Mouse (Mus musculus) limb, embryonic 12.5 days (tissue): ENCODE data around the gene Dlg5. TPM values are rescaled to one million over a fixed set of nuclear protein-coding genes. Genes with fewer than 3 reads are reported as not detected.
A peak's percentile ranks its signal among the peaks of the same experiment; 100 is the strongest.

Source experiments
- ATAC-seq: fragments of 200-750 bp; cut with Nextera tagmentation; 2 replicates; pipeline ENCODE4 v1.8.0; 2017; ENCODE audit warnings: low read depth, moderate TSS enrichment; ENCODE audit not compliant: insufficient number of reproducible peaks, insufficient read depth, low FRiP score, low TSS enrichment
- H3K27ac ChIP-seq: fragments of 300-500 bp; sonication (generic); 2 replicates; pipeline ENCODE4 v1.5.1; 2016; ENCODE audit warnings: mild to moderate bottlenecking, moderate library complexity
- H3K27me3 ChIP-seq: fragments of 300-500 bp; sonication (generic); 2 replicates; pipeline ENCODE4 v1.6.1; 2016; ENCODE audit warnings: mild to moderate bottlenecking, moderate library complexity
- H3K36me3 ChIP-seq: fragments of 300-500 bp; sonication (generic); 2 replicates; pipeline ENCODE4 v1.6.1; 2016; ENCODE audit warnings: mild to moderate bottlenecking, moderate library complexity
- H3K4me1 ChIP-seq: fragments of 300-500 bp; sonication (generic); replicated peaks from 2 replicates; pipeline ENCODE4 v1.6.1; 2016
- H3K4me2 ChIP-seq: fragments of 300-500 bp; sonication (generic); 2 replicates; pipeline ENCODE4 v1.6.1; 2016; ENCODE audit warnings: mild to moderate bottlenecking, moderate library complexity
- H3K4me3 ChIP-seq: fragments of 300-500 bp; sonication (generic); replicated peaks from 2 replicates; pipeline ENCODE4 v1.5.1; 2016; ENCODE audit warnings: mild to moderate bottlenecking
- H3K9ac ChIP-seq: fragments of 300-500 bp; sonication (generic); replicated peaks from 2 replicates; pipeline ENCODE4 v1.6.1; 2016; ENCODE audit warnings: mild to moderate bottlenecking, moderate library complexity
- H3K9me3 ChIP-seq: fragments of 300-500 bp; sonication (generic); 2 replicates; pipeline ENCODE4 v1.6.1; 2016; ENCODE audit warnings: mild to moderate bottlenecking, moderate library complexity
- WGBS: fragments of 180-500 bp; shearing (Covaris S2); methylation state at CpG from one replicate; pipeline ENCODE4 v1.1.7; 2016; 5-methylcytosine and 5-hydroxymethylcytosine counted together
- polyA plus RNA-seq: library from polyadenylated mRNA; unstranded; fragments of >200 nt; fragmentation: Nextera tagmentation; extraction: Ambion mirVana; gene quantifications from 2 replicates; pipeline ENCODE4 v1.2.1, GENCODE M21; 2016

Gene Dlg5
- 31.2 and 34.8 TPM in 2 replicates for polyA plus RNA-seq

DNA sequence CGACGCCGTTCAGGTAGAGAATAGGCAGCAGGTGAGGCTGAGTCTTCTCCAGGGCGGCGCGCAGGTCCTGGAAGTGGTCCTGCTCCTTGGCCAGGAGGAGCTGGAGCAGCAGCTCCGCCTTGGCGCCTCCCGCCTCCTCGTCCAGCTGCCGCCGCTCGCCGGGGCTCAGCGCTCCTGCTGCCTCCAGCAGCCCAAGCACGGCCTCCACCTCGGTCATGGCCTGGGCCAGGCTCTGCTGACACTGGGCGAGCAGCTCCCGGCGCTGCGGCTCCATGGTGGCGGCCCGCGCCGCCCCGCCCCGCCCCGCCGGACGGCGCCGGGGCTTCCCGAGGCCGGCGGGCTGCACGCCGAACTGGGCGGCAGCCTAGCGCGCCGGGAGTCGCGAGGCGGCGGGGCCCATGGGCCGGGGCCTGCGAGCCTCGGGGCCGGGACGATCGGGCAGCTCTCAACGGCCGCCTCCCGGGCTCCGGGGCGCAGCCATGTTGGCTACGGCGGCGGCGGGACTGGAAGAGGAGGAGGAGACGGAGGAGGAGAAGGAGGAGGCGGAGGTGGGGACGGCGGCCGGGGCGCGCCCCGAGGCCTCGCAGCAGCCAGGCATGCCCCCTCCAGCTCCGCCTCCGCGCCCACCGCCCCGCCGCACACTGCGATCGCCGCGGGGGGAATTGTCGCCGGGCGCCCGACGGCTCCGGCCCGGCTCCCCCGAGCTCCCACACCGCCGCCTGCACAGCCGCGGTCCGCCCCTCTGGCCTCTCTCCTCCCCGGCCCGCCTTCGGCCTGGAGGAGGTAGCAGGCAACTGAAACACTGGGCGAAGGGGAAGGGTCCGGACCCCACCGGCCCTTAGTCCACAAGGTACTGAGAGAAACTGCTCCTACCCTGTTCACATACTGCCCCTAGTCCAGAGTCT is at the start of gene Dlg5:
Gene Dlg5, minus strand, starts transcription at position 744 of the 905 bp plus-strand sequence.
- no peaks in the 10 kb centered on the region for H3K27me3 ChIP-seq
- peak within 1 kb of the TSS; percentile 97 for H3K9ac ChIP-seq
- no peaks in the 10 kb centered on the region for H3K9me3 ChIP-seq
- H3K4me2 ChIP-seq, result peak within 1 kb of the TSS; percentile 89
- peak within 1 kb of the TSS; percentile 92 for H3K4me3 ChIP-seq
- ATAC-seq, result peak; percentile 81
- under 1% methylated on average over 88 of the region's 98 CpGs for WGBS
- peak within 1 kb of the TSS; percentile 98 for H3K27ac ChIP-seq
- H3K36me3 ChIP-seq, result peaks cover 21% of the 10 kb centered on the region
- H3K4me1 ChIP-seq, result peaks cover 61% of the 10 kb centered on the region

- ATAC-seq, result no peak
- H3K4me1 ChIP-seq, result no peaks in the 10 kb centered on the region
- whole genome bisulfite sequencing, result 83% methylated on average over 5 of the region's 5 CpGs
Observed at GRCm38 (mm10) chr14:24293631-24294030, 47.9 kb upstream of the Dlg5 start.

GRCm38 (mm10) chr14:24292914-24293313 is 47.2 kb upstream of the Dlg5 start, which contains the start of gene E330034G19Rik:
Gene E330034G19Rik, plus strand, starts transcription at chr14:24293214.
- Histone ChIP-seq H3K27me3 (no peaks in the 10 kb centered on the region), H3K27ac (no peak within 1 kb of the TSS), H3K9me3 (no peaks in the 10 kb centered on the region), H3K4me1 (no peaks in the 10 kb centered on the region), H3K36me3 (no peaks in the 10 kb centered on the region), H3K4me3 (no peak within 1 kb of the TSS), H3K9ac (no peak within 1 kb of the TSS), H3K4me2 (no peak within 1 kb of the TSS)
- WGBS, result 66% methylated on average over 3 of the region's 3 CpGs
- ATAC-seq, result no peak

More at GRCm38 (mm10) chr14:24293631-24294030, 47.9 kb upstream of the Dlg5 start:
- H3K4me3 ChIP-seq, result no peak overlapping the region
- H3K9me3 ChIP-seq, result no peaks in the 10 kb centered on the region
- no peaks in the 10 kb centered on the region for H3K36me3 ChIP-seq
- no peak overlapping the region for H3K4me2 ChIP-seq
- H3K27me3 ChIP-seq, result no peaks in the 10 kb centered on the region
- no peak overlapping the region for H3K27ac ChIP-seq
- no peak overlapping the region for H3K9ac ChIP-seq

GRCm38 (mm10) chr14:24290726-24291125 is 45.0 kb upstream of the Dlg5 start:
- no peak overlapping the region for H3K4me2 ChIP-seq
- H3K4me3 ChIP-seq, result no peak overlapping the region
- H3K27ac ChIP-seq, result no peak overlapping the region
- H3K27me3 ChIP-seq, result no peaks in the 10 kb centered on the region; the same call in 1 of the 2 replicates
- no peaks in the 10 kb centered on the region for H3K4me1 ChIP-seq
- no peak overlapping the region for H3K9ac ChIP-seq
- H3K36me3 ChIP-seq, result no peaks in the 10 kb centered on the region
- no peaks in the 10 kb centered on the region for H3K9me3 ChIP-seq
- ATAC-seq, result no peak

GRCm38 (mm10) chr14:24286136-24286535 is 40.4 kb upstream of the Dlg5 start:
- ATAC-seq, result no peak
- Histone ChIP-seq H3K36me3 (no peaks in the 10 kb centered on the region), H3K27ac (no peak overlapping the region), H3K27me3 (no peaks in the 10 kb centered on the region; the same call in 1 of the 2 replicates), H3K9ac (no peak overlapping the region), H3K9me3 (no peaks in the 10 kb centered on the region), H3K4me2 (no peak overlapping the region), H3K4me1 (no peaks in the 10 kb centered on the region), H3K4me3 (no peak overlapping the region)
- 74% methylated on average over 4 of the region's 4 CpGs for WGBS

DNA sequence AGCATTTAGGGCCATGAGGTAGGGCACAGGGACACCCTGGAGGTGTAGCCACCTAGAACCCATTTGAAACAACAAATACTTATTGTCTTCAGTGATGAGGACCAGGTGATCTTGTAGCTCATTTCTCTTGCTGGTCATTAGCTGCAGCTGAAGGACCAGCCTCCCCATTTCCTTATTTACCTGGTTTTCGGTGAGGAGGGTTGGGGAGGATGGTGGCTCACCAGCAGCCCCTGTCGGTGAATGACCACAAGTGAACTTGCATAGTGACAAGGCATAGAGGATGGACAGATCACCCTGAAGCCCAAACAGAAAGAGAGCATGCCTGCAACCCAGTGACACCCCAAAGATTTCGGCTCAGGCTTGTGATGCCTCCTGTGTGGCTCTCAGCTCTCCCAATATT is 36.6 kb upstream of the Dlg5 start:
- no peak for ATAC-seq
- Histone ChIP-seq H3K9ac (no peak overlapping the region), H3K4me1 (no peaks in the 10 kb centered on the region), H3K27me3 (no peaks in the 10 kb centered on the region; the same call in 1 of the 2 replicates), H3K9me3 (no peaks in the 10 kb centered on the region), H3K4me2 (no peak overlapping the region), H3K4me3 (no peak overlapping the region), H3K27ac (no peak overlapping the region), H3K36me3 (no peaks in the 10 kb centered on the region)
- 54% methylated on average over 3 of the region's 3 CpGs for WGBS

DNA sequence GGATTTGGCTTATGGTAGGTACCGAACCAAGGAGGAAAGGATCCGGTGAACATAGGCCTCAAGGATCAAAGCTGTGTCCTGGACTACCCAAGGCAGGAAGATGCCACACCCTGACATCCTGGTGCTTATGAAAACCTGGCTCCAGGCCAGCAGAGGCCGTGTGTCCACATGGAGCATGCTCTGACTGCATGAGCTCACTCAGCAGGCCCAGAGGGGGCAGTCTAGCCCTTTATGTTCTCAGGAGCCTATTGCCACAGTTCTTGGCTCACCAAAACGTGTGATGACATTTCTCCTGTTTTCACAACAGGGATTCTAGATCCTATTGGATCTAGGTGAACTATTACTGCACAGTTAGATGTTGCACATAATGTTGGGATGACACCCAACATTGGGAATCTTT is 35.6 kb upstream of the Dlg5 start:
- Histone ChIP-seq H3K4me2 (no peak overlapping the region), H3K4me1 (no peaks in the 10 kb centered on the region), H3K27me3 (no peaks in the 10 kb centered on the region; the same call in 1 of the 2 replicates), H3K9me3 (no peaks in the 10 kb centered on the region), H3K27ac (no peak overlapping the region), H3K36me3 (no peaks in the 10 kb centered on the region), H3K4me3 (no peak overlapping the region), H3K9ac (no peak overlapping the region)
- WGBS, result 69% methylated on average over 4 of the region's 4 CpGs
- ATAC-seq, result no peak

- WGBS, result 45% methylated on average over 2 of the region's 2 CpGs
- ATAC-seq, result no peak
Observed at GRCm38 (mm10) chr14:24275534-24275933, 29.8 kb upstream of the Dlg5 start.

GRCm38 (mm10) chr14:24273575-24273974 is 27.9 kb upstream of the Dlg5 start:
- no peak overlapping the region for H3K4me2 ChIP-seq
- H3K27ac ChIP-seq, result no peak overlapping the region
- no peak overlapping the region for H3K4me3 ChIP-seq
- WGBS, result 41% methylated on average over 2 of the region's 2 CpGs
- H3K9ac ChIP-seq, result no peak overlapping the region
- H3K4me1 ChIP-seq, result peaks cover 20% of the 10 kb centered on the region
- H3K36me3 ChIP-seq, result no peaks in the 10 kb centered on the region
- no peaks in the 10 kb centered on the region for H3K9me3 ChIP-seq
- H3K27me3 ChIP-seq, result no peaks in the 10 kb centered on the region; the same call in 1 of the 2 replicates
- ATAC-seq, result peak; percentile 70; the same call in 1 of the 2 replicates

More at GRCm38 (mm10) chr14:24275534-24275933, 29.8 kb upstream of the Dlg5 start:
- Histone ChIP-seq H3K9me3 (no peaks in the 10 kb centered on the region), H3K4me3 (no peak overlapping the region), H3K27ac (no peak overlapping the region), H3K36me3 (no peaks in the 10 kb centered on the region), H3K4me1 (peaks cover 8% of the 10 kb centered on the region; the same call in 1 of the 2 replicates), H3K27me3 (no peaks in the 10 kb centered on the region; the same call in 1 of the 2 replicates), H3K4me2 (no peak overlapping the region), H3K9ac (no peak overlapping the region)

- Histone ChIP-seq H3K9me3 (no peaks in the 10 kb centered on the region), H3K27me3 (no peaks in the 10 kb centered on the region; the same call in 1 of the 2 replicates), H3K4me3 (no peak overlapping the region), H3K36me3 (no peaks in the 10 kb centered on the region), H3K27ac (no peak overlapping the region), H3K9ac (no peak overlapping the region), H3K4me2 (no peak overlapping the region), H3K4me1 (peaks cover 26% of the 10 kb centered on the region)
- WGBS, result 65% methylated on average over 1 of the region's 1 CpGs
- no peak for ATAC-seq
Observed at GRCm38 (mm10) chr14:24269571-24269970, 23.9 kb upstream of the Dlg5 start.

- peak; percentile 95 for ATAC-seq
- Histone ChIP-seq H3K4me1 (peaks cover 49% of the 10 kb centered on the region), H3K27me3 (no peaks in the 10 kb centered on the region), H3K36me3 (no peaks in the 10 kb centered on the region), H3K4me3 (no peak overlapping the region), H3K9me3 (no peaks in the 10 kb centered on the region), H3K27ac (peak overlapping the region; percentile 96), H3K4me2 (peak overlapping the region; percentile 38), H3K9ac (no peak overlapping the region)
- WGBS, result 23% methylated on average over 2 of the region's 2 CpGs
Observed at GRCm38 (mm10) chr14:24262915-24263314, 17.2 kb upstream of the Dlg5 start.
